Mouse (Mus musculus) G1E (cell line): ENCODE data around the gene Ncf4.

Experiments
- CTCF ChIP-seq: IDR thresholded peaks from 2 replicates; pipeline ENCODE4 v1.5.1; 2012; ENCODE audit warnings: low read depth, low read length, inconsistent platforms, mixed read lengths
- GATA1 ChIP-seq: IDR thresholded peaks from 2 replicates; pipeline ENCODE4 v1.6.1; 2012; ENCODE audit warnings: borderline replicate concordance, low read length, inconsistent platforms, mixed read lengths
- POLR2AphosphoS5 ChIP-seq: IDR thresholded peaks from 2 replicates; pipeline ENCODE4 v1.6.1; 2012; ENCODE audit warnings: low read depth, low read length, inconsistent platforms; ENCODE audit not compliant: insufficient replicate concordance

- TF ChIP-seq CTCF: no peak
- TF ChIP-seq POLR2AphosphoS5: no peak
- TF ChIP-seq GATA1: no peak
These were observed 56.2 kb downstream of the Ncf4 start for GRCm38 (mm10) chr15:78300773-78301172.
